Mouse (Mus musculus) left cerebral cortex, adult 2 months (tissue): ENCODE results near the gene Akr1b7. TPM values are rescaled to one million over a fixed set of nuclear protein-coding genes. Genes with fewer than 3 reads are reported as not detected.

Experiments used
- DNase-seq, 2 experiments: peaks; one replicate each; pipeline ENCODE4 v3.0.0; 2021 to 2022; ENCODE audit warnings: low spot score in 2 of 2, mixed read lengths in 1 of 2; ENCODE audit errors: extremely low spot score in 1 of 2
- H3K27ac ChIP-seq: fragments of 200-600 bp; 2 replicates; pipeline ENCODE4 v1.8.1; 2022
- H3K4me3 ChIP-seq: fragments of 200-600 bp; 2 replicates; pipeline ENCODE4 v1.8.1; 2022
- CTCF ChIP-seq: fragments of 200-600 bp; IDR thresholded peaks from 2 replicates; pipeline ENCODE4 v1.8.1; 2022; ENCODE audit warnings: antibody characterized with exemption, mild to moderate bottlenecking, moderate library complexity
- intact Hi-C: fragments of 180-260 bp; cut with DNase I; formaldehyde crosslinking; loops from one replicate; pipeline ENCODE4 v1.15.1; 2025
- total RNA-seq, 2 experiments: library from RNA; stranded (reverse); gene quantifications; 2 replicates each; pipeline ENCODE4 v1.2.3; 2021

The Akr1b7 gene
- total RNA-seq, 2 experiments from 2014 or later = not detected

GRCm38 (mm10) chr6:34447961-34448360 lies 35.8 kb downstream of the Akr1b7 start:
- peak; percentile 67 to 75 for DNase-seq
- Histone ChIP-seq H3K4me3 (no peak overlapping the region), H3K27ac (no peak overlapping the region)
- peak; percentile 92 for TF ChIP-seq CTCF
- intact Hi-C loops = loop anchor here (2.0 kb wide), 2 partner anchors 77 to 155 kb away; no protein-coding TSS in a partner anchor

GRCm38 (mm10) chr6:34448696-34449095 lies 36.6 kb downstream of the Akr1b7 start:
- DNase-seq = no peak
- intact Hi-C loops = loop anchor here (2.0 kb wide), 2 partner anchors 78 to 156 kb away; no protein-coding TSS in a partner anchor
- Histone ChIP-seq H3K4me3 (no peak overlapping the region), H3K27ac (no peak overlapping the region)
- TF ChIP-seq CTCF = no peak

GRCm38 (mm10) chr6:34452963-34453770 lies 41.0 kb downstream of the Akr1b7 start:
- intact Hi-C loops = no loop called here
- no peak for TF ChIP-seq CTCF
- no peak for DNase-seq
- Histone ChIP-seq H3K4me3 (no peak overlapping the region), H3K27ac (no peak overlapping the region)

GRCm38 (mm10) chr6:34459456-34459855 lies 47.3 kb downstream of the Akr1b7 start:
- no peak for TF ChIP-seq CTCF
- DNase-seq = no peak
- intact Hi-C loops = no loop called here
- Histone ChIP-seq H3K4me3 (no peak overlapping the region), H3K27ac (no peak overlapping the region)

DNA sequence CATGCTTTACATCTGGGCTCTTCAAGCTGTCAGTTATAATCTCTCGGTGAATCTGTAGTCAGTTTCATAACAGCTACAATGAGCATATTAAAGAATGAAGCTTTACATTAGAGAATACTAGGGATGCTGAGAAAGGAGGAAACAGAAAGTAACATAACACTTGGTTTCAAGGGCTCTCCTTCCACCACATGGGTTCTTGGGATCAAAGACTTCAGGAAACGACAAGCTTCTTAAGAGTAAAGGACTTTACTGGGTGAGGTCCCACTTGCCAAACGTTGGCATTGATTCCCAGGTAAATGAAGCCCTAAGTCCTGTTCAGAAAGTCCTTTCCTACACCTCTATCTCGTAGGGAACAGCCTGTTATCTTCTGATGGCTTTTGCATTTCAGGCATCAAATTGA lies 48.5 kb downstream of the Akr1b7 start:
- no peak for TF ChIP-seq CTCF
- Histone ChIP-seq H3K4me3 (no peak overlapping the region), H3K27ac (no peak overlapping the region)
- DNase-seq = no peak
- intact Hi-C loops = no loop called here

DNA sequence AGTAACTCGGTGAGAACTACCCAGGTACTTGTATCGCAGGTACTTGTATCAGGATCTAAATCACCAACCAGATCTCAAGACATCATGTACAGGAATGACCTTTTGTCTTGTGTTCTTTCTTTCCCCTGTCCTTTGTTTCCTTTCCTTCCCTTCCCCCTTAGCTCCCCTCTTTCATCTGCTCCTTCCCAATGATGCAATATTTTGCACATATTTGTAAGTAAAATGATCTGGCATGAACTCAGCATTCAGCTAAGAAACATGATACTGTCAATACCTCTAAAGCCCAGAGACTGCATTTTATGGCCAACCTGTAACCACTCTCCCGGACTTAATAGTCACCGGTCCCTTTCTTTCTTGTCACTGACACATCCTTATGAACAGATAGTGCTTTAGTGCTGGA lies 51.4 kb downstream of the Akr1b7 start:
- no peak for DNase-seq
- no peak for TF ChIP-seq CTCF
- intact Hi-C loops = no loop called here
- H3K4me3 ChIP-seq = no peak overlapping the region
- H3K27ac ChIP-seq = no peak overlapping the region

- Histone ChIP-seq H3K27ac (no peak overlapping the region), H3K4me3 (no peak overlapping the region)
- DNase-seq = no peak
- intact Hi-C loops = no loop called here
- no peak for TF ChIP-seq CTCF
These were observed 59.4 kb downstream of the Akr1b7 start for GRCm38 (mm10) chr6:34471434-34472110.

Other genes starting within 250 kb of the Akr1b7 start
- 10 to 100 TPM; 65.4 to 68.6 TPM for gene Slc35b4, start 235.2 kb upstream of the Akr1b7 start, total RNA-seq
- gene Akr1b3, start 94.9 kb upstream of the Akr1b7 start, total RNA-seq = 10 to 100 TPM; 43.1 to 43.4 TPM
- gene Akr1b8, start 58.2 kb upstream of the Akr1b7 start, total RNA-seq = under 1 TPM; 0.26 to 0.68 TPM
- gene Akr1b10, start 28.1 kb upstream of the Akr1b7 start, total RNA-seq = 10 to 100 TPM; 21.0 to 24.2 TPM
- 10 to 100 TPM; 56.1 to 58.7 TPM for gene Bpgm, start 63.9 kb downstream of the Akr1b7 start, total RNA-seq
- 10 to 100 TPM; 20.9 to 22.4 TPM for gene Cald1, start 186.2 kb downstream of the Akr1b7 start, total RNA-seq